Mouse (Mus musculus) ZHBTc4 (cell line): Measurements from ENCODE around the gene Prlh.
A peak's percentile ranks its signal among the peaks of the same experiment; 100 is the strongest.

Experiments
- DNase-seq: peaks from one replicate; pipeline ENCODE4 v3.0.0-alpha.2; 2011; ENCODE audit warnings: low read depth, low spot score

The Prlh gene

DNA sequence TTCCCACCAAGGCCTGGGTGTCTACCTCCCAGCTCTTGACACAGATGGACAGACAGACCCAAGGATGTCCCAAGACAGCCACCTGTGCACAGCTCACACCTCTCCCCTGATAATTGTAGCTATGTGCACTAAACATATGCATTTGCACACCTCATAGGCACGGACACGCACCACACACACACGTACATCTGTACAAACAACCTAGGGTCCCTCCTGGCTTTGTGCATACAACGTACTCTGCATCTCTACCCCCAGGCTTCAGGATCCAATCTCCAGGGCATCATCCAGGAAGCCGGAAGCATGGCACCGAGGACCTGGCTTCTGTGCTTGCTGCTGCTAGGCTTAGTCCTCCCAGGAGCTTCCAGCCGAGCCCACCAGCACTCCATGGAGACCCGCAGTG is at the start of gene Prlh:
Prlh (plus strand) TSS at position 301 of the 400 bp plus-strand sequence.
- no peak for DNase-seq

DNA sequence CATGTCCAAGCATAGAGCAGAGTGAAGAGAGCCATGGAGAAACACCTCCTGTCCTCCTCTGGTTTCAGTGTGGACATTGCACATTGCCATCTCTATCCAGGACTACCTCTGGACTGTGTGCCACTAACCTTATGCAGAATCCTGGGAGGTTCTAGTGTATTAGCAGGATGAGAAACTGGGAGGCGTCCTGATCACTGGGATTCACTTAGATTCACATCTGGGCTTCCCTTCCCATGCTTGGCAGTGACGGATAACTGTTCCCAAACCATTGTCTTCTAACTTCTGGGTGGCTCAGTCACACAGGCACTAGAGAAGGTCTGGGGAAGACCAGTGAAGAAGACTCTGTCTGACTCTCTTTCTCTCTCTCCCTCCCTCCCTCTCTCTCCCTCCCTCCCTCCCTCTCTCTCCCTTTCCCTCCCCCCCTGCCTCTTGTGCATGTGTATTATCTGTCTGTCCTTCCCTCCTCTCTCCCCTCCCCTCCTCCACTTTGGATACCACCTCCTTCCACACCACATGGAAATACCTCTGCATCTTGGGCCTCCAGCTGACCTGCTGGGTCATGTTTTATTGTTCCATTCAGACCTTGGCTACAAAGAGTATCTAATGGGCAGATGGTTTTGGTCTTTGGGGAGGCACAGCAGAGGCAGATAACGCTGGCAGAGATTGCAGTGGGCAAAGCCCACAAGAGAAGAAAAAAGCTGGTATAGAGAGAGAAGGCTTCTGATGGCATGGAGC is 49.5 kb upstream of the Prlh start:
- DNase-seq, result no peak

DNA sequence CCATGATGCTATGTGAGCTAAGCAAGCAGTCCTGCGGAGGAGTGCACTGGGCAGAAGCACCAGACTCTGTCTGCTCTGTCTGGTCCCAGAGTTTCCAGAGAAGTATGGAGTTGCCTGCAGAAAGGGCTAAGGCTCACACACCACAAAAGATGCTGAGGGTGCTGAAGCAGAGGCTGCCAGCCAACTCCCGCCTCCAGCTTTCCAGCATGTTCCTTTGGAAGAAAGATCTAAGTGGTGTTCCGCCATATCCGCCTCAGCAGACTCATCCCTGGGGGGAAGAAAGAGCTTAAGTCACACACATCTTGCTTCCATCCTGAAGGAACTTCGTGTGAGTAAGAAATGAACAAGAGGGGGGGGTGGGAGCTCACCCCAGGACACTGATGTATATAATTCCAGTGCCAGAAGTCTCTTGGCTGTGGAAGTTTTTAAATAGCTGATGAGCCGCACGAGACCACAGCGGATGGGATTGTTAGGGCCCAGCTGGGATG is 48.9 kb upstream of the Prlh start:
- no peak for DNase-seq

DNA sequence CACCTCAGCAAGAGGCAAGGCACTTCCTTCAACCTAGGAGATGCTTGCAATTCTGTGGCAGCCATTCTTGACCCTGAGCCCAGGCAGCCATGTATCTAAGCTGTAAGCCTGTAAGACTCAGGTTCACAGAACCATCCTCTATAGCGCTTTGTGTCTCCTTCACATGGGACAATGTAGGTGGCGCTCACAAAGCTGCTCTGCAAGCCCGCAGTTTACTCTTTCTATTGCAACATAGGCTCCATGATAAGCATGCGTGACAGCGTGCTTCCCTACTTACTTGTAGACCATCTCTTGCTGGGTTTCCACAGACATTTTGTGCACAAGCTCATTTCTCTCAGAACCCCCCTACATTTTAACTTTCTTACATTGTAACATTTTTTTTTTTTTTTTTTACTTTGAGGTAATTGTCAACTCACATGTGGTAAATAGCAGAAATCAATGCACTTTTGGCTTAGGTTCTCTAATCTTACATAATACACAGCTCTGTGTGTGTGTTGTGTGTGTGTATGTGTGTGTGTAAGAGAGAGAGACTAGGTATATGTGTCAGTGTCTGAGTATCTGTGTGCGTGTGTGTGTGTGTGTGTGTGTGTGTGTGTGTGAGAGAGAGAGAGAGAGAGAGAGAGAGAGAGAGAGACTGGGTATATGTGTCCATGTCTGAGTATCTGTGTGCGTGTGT is 48.0 kb upstream of the Prlh start:
- DNase-seq, result no peak

DNA sequence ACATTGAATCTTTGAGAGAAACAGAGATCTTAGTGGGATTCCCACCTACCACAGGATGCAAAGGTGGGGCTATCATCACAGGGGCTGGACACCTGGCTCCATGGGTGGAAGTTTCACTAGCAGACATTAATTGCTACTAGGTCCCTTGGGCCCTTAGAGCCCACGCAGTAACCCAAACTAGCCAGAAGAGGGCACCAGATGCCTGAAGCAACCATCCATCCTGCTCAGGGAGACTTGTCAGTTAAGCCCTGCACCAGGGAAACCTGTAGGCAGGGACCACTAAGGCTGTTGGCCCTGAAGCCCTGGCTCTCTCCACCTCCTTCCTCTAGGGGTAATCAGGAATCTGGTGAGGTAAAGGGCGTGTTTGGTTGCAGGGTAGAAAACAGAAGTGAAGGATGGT is 46.6 kb upstream of the Prlh start:
- DNase-seq, result peak; percentile 71

DNA sequence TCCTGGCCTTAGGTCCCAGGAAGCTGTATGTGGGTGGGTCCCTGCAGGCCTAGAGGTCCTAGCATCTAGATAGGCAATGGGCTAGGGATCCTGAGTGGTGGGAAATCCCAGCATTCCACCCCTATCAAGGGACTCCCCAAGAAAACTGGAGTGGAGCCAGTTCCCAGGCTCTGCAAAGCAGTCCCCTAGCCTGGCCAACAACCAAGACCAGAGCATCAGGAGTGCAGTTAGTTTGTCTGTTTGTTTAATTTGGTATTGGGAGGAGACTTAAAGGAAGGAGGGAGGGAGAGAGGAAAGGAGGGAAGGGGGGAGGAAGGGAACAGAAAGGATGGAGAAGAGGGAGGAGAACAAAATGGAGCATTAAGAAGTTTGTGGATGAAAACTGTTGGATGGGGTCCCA is 43.7 kb upstream of the Prlh start:
- DNase-seq, result no peak

DNA sequence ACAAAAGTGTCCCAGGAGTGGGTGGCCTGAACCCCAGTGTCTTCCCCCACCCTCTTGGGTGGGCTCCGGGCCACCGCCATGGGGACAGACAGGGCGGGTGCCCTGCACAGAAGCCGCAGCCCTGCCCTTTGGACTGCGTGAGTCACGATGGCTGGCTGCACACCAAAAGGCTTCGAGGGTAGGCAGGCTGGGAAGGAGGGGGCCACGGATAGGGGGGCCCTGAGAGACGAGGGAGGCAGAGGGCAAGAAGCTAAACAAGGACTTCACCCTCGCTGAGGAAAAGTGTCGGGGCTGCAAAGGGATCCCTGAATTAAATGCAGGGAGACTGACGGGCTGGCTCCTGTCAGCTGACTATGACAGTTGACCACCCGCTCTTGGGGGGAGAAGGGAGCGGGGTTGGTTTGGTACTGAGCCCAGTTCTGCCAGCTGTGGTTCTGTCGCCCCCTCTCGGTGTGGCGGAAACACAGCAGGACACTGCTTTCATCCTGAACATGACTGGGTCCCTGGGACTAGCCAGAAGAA is 43.2 kb upstream of the Prlh start:
- DNase-seq, result no peak

DNA sequence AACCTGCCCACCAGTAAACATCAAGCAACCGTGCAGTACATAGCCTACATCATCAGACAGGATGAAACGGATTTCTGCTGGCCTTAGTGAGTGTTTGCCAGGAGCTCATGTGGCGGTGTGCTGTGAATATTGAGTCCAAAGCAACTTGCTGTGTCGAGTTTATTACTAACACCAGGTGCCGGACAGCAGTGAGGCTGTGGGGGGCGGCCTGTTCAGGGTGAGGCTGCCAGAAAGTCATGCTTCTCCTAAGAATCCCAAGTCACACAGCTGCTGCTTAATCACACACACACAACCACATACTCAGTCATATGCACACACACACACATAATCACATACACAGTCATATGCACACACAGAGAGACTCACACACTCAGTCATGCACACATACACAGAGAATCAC is 39.7 kb upstream of the Prlh start:
- no peak for DNase-seq

DNA sequence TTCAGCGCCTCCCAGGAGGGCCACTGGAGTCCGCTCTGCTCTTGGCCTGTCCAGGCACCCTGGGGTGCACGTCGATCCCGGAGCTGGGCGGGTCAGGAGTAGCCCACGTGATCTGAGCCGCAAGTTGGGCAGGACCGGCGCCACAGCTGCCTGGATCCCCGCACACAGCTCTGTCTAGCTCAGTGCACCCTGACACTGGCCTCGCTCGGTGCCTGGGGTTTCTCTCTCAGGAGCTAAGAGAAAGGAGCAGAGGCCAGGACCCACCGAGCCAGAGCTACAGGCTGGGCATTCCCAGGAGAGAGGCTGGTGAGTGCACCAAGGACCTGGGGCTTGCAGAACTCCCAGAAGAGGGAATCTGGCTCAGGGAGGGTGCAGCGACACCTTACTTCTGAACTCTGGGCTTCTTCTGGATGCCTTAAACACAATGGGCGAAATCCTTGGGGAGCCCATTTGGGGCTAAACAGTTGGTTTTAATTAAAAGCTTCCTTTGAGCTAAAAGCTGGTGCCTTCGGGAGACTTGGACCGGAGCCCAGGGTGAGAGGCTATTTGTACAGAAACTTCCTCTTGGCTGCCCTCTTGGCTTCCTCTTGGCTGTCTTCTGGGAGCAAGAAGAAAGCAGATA is 37.8 kb upstream of the Prlh start, which contains the start of gene Mlph:
Mlph (plus strand) TSS at position 138 of the 622 bp plus-strand sequence.
- DNase-seq, result peak; percentile 39

DNA sequence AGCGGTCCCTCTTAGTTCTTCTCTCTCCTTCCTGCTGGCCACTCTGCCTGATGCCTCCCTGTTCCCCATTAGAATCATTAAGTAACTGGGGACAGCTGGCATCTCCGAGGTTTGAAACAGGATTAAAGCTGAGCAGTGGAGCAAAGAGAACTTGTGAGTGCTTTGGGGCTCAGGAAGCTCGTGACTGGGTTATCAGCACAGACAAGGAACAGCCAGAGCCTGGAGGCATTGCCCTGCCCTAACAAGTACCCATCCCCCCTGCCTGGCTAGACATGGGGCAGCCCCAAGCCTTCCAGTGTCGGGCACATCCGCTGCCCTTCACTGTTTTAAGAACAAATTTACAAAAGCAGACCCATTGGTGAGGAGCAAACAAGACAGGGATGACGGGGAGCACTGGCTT is 35.4 kb upstream of the Prlh start:
- no peak for DNase-seq

DNA sequence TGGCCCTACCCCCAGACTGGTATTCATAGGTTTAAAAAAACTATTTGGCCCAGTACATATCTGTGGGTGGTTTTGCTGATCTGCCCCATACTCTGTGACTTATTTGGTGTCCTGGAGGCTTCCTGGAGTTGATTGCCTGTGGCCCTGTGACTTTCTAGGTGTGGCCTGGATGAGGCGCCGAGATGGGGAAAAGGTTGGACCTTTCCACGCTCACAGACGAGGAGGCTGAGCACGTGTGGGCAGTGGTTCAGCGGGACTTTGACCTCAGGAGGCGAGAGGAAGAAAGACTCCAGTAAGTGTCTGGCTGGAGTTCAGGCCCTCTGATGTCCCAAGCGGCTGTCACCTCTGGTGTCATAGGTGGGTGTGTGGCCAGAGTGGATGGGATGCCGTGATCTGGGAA is 31.2 kb upstream of the Prlh start:
- no peak for DNase-seq

DNA sequence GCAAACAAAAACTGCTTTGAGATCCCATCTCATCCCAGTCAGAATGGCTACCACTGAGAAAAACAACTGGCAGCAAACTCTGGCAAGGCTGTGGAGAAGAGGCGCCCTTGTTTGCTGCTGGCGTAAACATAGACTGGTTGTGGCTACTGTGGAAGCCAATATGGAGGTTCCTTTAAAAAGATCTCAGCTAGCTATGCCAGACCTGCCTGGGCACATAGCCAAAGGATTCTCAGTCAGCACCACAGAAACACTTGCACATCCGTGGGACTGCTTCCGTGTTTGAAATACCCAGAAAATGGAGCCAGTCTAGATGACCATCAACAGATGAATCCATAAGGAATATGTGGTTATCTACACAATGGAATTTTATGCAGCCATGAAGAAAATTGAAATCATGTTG is 26.9 kb upstream of the Prlh start:
- no peak for DNase-seq

DNA sequence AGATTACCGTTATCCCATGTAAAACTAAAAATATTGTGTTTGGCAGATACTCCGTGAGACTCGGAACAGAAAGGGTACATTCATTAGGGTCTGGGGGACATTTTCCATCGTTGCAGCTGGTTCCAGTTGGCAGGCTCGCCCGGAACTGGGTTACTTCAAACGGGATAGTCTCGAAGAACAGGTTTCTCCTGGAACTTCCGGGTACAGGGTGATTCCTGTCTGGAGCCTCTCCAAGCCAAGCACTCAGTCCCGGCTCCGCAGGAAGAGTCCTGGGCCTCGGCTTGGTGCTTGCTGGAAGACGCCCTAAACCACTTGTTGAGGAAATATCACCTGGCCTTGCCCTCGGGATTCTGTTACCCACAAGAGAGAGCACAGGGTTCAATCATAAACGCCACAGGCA is 25.6 kb upstream of the Prlh start:
- no peak for DNase-seq

DNA sequence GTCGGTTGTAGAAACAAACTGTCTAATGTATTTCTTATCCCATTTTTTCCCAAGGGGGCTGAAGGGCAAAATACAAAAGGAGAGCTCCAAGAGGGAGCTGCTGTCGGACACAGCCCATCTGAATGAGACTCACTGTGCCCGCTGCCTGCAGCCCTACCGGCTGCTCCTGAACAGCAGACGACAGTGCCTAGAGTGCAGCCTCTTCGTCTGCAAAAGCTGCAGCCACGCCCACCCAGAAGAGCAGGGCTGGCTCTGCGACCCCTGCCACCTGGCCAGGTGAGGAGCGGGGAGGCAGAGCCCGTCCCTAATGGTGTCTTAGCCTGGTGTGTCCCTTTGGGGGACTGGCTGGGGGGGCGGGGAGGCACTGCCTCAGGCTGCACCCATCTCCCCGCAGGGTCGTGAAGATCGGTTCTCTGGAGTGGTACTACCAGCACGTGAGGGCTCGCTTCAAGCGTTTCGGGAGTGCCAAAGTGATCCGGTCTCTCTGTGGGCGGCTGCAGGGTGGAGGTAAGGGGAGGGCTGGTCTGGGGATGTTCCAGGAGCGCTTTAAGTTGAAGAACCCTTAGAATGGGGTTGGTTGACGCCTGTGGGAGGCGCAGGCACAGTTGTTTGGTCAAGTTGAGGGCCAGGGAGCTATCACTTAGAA is 24.9 kb upstream of the Prlh start:
- peak; percentile 41 for DNase-seq

DNA sequence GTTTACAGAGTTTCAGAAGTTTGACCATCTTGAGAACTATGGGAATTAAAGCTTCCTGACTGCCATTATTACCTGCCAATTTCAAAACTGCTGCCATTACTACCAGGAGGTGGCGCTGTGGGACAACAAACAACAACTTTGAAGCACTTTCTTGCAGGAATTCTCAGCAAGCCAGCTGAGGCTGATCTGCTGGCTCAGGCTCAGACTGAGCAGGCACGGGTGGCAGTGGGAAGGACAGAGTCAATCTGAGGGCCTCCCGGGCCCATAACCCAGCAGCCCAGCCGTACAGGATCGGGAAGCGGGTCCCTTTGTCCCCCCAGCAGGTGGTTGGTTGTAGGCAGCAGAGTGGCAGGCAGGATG is 24.4 kb upstream of the Prlh start:
- DNase-seq, result peak; percentile 90

DNA sequence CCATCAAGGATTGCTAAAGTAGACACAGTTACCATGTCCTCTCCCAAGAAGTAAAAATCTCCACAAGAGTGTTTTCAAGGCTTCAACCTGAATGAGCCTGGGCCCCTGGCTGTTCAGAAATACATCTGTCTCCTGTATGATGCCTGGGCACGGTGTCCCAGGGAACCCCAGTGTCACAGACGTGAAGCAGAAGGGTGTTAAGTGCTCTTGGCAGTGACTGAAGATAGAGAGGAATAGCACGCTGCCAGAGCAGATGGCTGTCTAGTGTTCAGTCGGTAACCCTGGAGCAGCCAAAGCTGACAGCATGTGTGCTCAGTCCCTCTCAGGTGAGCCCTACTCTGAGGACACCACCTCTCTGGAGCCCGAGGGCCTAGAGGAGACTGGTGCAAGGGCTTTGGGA is 19.9 kb upstream of the Prlh start:
- DNase-seq, result no peak

DNA sequence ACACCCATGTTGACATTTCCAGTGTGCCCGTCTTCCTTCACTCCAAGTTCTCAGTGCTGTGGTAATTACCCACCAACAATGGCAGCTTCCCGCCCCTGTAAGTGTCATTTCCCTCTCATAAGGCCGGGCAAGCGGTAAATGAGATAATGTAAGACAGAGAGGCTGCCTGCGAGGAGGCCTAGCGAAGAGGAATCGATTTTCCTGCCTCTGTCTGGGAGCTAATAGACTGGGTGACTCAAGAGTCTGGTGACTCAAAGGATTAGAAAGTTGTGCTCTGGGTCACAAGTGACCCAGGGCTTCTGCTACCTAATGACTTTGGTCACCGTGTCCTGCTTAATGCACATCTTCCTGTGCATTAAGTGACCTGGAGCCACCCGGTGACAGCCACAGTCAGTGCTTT is 15.9 kb upstream of the Prlh start:
- DNase-seq, result no peak

DNA sequence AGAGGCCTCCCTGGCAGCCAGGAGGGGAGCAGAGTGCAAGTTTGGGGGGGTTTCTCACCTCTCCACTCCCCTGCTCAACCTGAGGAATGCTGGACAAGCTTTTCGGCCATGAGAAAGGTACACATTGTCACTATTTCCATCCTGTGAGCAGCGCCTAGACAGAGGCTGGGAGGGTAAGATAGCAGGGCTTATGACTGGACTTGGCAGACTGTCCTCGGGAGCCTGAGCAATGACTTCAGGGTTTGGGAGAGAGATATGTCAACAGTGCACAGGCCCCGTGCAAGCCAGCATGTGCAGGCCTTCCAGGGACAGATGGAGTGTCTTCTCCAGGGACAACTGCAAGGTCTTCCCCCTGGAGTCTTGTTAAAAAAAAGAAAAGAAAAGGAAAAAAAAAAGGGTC is 12.9 kb upstream of the Prlh start:
- DNase-seq, result no peak

DNA sequence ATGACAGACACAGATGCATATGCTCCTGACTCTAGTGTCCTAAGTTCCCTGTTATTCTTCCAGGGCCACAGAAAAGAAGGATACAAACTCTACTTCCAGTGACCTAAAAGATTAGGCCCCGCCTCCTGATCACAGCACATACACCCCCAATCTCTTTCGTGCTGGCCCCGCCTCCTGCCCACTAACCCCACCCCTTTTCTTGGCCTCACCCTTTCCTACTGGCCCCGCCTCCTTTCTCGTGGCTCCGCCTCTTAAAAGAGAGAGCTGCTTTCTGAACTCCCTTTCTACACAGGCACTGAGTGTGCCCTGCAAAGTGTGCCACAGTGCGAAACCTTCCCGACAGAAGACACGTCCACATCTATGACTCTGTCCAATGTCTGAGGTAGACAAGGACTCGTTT is 7.7 kb upstream of the Prlh start:
- peak; percentile 75 for DNase-seq

DNA sequence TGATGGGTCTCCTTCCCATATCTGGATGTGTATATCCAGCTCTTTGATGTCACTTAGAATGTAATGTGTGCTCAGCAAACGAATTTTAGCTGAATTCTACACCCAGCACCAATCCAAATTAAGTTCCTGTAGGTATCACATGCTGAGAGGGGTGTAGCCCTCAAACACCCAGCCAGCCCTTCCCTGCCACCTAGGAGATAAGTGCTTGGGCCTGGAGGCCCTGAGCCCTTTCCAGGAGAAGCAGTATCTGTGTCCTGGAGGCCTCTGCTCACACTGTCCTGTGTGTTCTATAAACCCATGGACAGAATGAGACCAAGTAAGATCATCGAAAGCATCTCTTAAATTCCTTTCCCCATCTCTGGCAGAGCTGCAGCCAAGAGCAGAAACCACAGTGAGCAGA is 5.7 kb upstream of the Prlh start:
- DNase-seq, result no peak

DNA sequence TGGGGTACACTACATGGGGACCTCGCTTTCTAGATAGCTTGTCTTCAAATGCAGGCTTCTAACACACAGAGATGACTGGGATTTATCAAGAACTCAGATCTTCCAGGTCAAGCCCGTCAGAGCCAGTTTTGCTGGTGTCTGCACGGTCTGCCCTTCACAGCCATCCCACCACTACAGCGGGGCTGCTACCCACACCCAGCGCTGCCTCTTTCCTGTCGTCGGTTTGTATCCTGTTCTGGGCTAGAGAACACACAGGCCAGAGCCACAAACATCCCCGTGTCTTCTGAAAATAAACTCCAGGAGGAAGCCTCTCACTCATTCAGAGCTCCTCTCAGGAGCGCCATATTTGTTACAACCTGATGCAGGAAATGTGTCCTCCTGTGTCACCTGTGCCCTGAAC is 3.6 kb upstream of the Prlh start:
- no peak for DNase-seq

DNA sequence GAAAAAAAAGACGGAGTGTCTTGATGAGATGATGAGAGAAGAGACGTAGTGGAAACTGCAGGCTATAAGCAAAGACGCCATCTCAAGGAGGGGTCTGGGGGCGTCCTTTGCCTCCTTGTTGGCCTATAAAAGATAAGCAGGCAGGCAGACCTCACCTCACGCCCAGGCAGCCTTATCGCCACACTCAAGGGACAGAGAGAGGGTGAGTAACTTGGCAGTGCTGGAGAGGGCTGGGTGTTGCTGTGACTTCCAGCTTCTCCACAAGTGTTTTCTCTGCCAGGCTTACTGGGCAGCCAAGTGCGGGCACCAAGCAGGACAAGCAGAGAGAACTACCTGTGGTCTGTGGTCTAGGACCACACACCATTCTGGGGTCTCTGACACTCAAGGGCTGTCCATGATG is 1.2 kb upstream of the Prlh start:
- DNase-seq, result no peak
